Comparison of ENCODE assay signal across 21 mouse cellular contexts in the genomic region with DNA sequence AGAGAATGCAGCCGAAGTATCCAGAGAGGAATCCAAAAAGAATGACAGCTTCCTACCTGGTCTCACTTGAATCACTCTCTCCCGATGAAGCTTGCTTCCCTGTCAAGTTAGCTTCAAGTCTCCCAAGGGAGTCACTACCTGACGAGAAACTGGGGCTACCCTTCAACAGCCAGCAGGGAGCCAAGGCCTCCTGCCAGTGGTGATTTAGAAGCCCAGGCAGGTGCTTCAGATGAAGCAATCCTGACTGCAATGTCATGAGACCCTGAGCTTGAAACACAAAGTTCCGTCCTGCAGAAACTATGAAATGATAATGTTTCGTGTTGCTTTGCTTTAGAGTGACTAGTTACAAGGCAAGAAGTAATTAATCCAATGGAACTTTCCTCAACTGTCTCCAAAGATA. TPM values are rescaled to one million over a fixed set of nuclear protein-coding genes. Genes with fewer than 3 reads are reported as not detected.
"Had no signal": no experiment of that assay in that cellular context is flagged by ENCODE, and none has a peak within 500 bp of the region (broad histone marks: within the 10 kb centered on the region; RNA-seq: fewer than 3 reads in every experiment).

No protein-coding gene starts in this region.

- DNase-seq: lung, adult 18-20 months; lung, embryonic 14.5 days; lung, postnatal 10 days; lung, postnatal 4 days; midbrain, embryonic 14.5 days; retina, postnatal 1 day; right cerebral cortex, adult 18-20 months; right cerebral cortex, postnatal 25 days; right cerebral cortex, postnatal 4 days; thymus, adult 2 months; thymus, postnatal 25 days; thymus, postnatal 4 days had no signal

- H3K36me3 ChIP-seq: midbrain, embryonic 10.5 days; midbrain, embryonic 12.5 days; neural tube, embryonic 15.5 days; stomach, embryonic 15.5 days had no signal

- H3K27ac ChIP-seq: midbrain, embryonic 10.5 days; midbrain, embryonic 12.5 days; neural tube, embryonic 13.5 days; neural tube, embryonic 15.5 days; stomach, embryonic 15.5 days; stomach, postnatal 0 days had no signal

- H3K4me1 ChIP-seq: stomach, embryonic 15.5 days had no signal

- H3K4me3 ChIP-seq: midbrain, embryonic 10.5 days; midbrain, embryonic 12.5 days; myocyte; neural tube, embryonic 13.5 days; neural tube, embryonic 15.5 days; stomach, embryonic 15.5 days had no signal

- H3K27me3 ChIP-seq: midbrain, embryonic 12.5 days; neural tube, embryonic 13.5 days; neural tube, embryonic 15.5 days; stomach, embryonic 15.5 days had no signal

RNA-seq across cellular contexts. Expression of gene Calr4, which starts 40.4 kb away (rescaled TPM):
- polyA plus RNA-seq: liver, embryonic 16.5 days; lung, embryonic 14.5 days; spleen, adult 2 months; stomach, postnatal 0 days; thymus, adult 2 months had no signal
